In the genomic region with DNA sequence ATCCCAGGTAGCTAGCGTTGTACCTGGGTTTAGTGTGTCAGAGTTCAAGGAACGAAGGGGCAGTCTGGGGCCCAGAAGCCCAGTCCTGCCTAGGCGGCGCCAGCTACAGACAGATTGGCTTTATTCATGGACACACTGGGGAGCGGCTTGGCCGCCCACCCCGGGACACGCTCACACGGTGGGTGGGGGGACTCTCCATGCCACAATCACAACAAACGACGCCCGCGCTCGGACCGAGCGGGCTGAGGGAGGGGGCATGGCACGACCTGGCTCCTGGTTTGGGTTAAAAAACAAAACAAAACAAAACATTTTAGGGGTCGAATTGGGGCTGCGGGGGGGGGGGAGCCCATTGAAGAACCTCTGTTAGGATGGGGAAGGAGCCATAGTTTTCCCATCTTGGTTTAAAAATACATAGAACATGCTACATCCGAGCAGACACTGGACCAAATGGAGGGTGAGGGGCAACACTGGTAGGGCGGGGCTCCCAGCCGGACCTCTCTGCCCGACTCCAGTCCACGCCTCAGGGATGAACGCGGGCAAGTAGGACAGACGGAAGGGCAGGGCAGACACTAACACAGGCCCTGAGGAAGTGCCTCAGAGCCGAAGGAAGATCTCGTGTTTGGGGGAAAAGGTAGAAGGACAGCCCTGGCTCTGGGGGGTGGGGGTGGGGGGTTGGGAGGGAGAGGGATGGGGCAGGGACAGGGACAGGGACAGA, we compare ENCODE assay signal across 9 mouse cellular contexts. TPM values are rescaled to one million over a fixed set of nuclear protein-coding genes. Genes with fewer than 3 reads are reported as not detected.
DNase-seq lines count a peak whose midpoint lies in the region; ATAC-seq lines count a peak whose summit lies in the region.
"Had no signal": no experiment of that assay in that cellular context is flagged by ENCODE, and none has a peak within 500 bp of the region (broad histone marks: within the 10 kb centered on the region; RNA-seq: fewer than 3 reads in every experiment).

No protein-coding gene starts in this region.

- no peak overlapping the region for H3K27ac ChIP-seq in kidney, embryonic 15.5 days
- H3K27ac ChIP-seq in hindbrain, embryonic 14.5 days, result peak overlapping the region; percentile 96
- H3K27ac ChIP-seq in midbrain, embryonic 15.5 days, result peak overlapping the region; percentile 95

- H3K9ac ChIP-seq in kidney, embryonic 15.5 days, result no peak overlapping the region
- H3K9ac ChIP-seq in hindbrain, embryonic 14.5 days, result peak overlapping the region; percentile 59
- H3K9ac ChIP-seq in midbrain, embryonic 15.5 days, result peak overlapping the region; percentile 53

- under 1% methylated on average over 29 of the region's 29 CpGs for WGBS in kidney, embryonic 15.5 days
- under 1% methylated on average over 29 of the region's 29 CpGs for WGBS in hindbrain, embryonic 14.5 days
- WGBS in midbrain, embryonic 15.5 days, result under 1% methylated on average over 29 of the region's 29 CpGs

- peaks cover 78% of the 10 kb centered on the region for H3K27me3 ChIP-seq in kidney, embryonic 15.5 days
- H3K27me3 ChIP-seq in hindbrain, embryonic 14.5 days (ENCODE audit: control insufficient read depth, insufficient read depth, low read length), result peaks cover 22% of the 10 kb centered on the region; the same call in 1 of the 2 replicates
- H3K27me3 ChIP-seq in midbrain, embryonic 15.5 days (replicated peaks), result peaks cover 12% of the 10 kb centered on the region

- ATAC-seq in kidney, embryonic 15.5 days (replicated peaks; ENCODE audit: low FRiP score), result peak; percentile 3; the same call in 1 of the 2 replicates
- ATAC-seq in hindbrain, embryonic 14.5 days (ENCODE audit: low FRiP score), result no peak
- peak; percentile 18; the same call in 1 of the 2 replicates for ATAC-seq in midbrain, embryonic 15.5 days (replicated peaks)
- ATAC-seq in frontal cortex, adult (ENCODE audit: low TSS enrichment), result no peak

- DNase-seq in kidney, postnatal 25 days, result no peak
- DNase-seq in cerebellum, postnatal 25 days, result peak; percentile 49 to 58
- no peak for DNase-seq in hindbrain, embryonic 14.5 days (ENCODE audit: low spot score)
- no peak for DNase-seq in adrenal gland, postnatal 10 days
- DNase-seq in thymus, postnatal 36 days, result no peak

- H3K9me3 ChIP-seq in kidney, embryonic 15.5 days (replicated peaks), result no peaks in the 10 kb centered on the region
- H3K9me3 ChIP-seq in hindbrain, embryonic 14.5 days (ENCODE audit: control insufficient read depth, low read length), result no peaks in the 10 kb centered on the region
- no peaks in the 10 kb centered on the region for H3K9me3 ChIP-seq in midbrain, embryonic 15.5 days

- peaks cover 23% of the 10 kb centered on the region for H3K4me1 ChIP-seq in kidney, embryonic 15.5 days
- peaks cover 51% of the 10 kb centered on the region for H3K4me1 ChIP-seq in hindbrain, embryonic 14.5 days (replicated peaks; ENCODE audit: control insufficient read depth, insufficient read depth, low read length)
- H3K4me1 ChIP-seq in midbrain, embryonic 15.5 days, result peaks cover 55% of the 10 kb centered on the region

- H3K4me2 ChIP-seq in kidney, embryonic 15.5 days, result peak overlapping the region; percentile 78
- peak overlapping the region; percentile 81 for H3K4me2 ChIP-seq in hindbrain, embryonic 14.5 days (replicated peaks)
- peak overlapping the region; percentile 89 for H3K4me2 ChIP-seq in midbrain, embryonic 15.5 days

- H3K4me3 ChIP-seq in kidney, embryonic 15.5 days (replicated peaks), result peak overlapping the region; percentile 41
- peak overlapping the region; percentile 40 for H3K4me3 ChIP-seq in hindbrain, embryonic 14.5 days (replicated peaks; ENCODE audit: low read length)
- H3K4me3 ChIP-seq in midbrain, embryonic 15.5 days, result peak overlapping the region; percentile 47

- no peaks in the 10 kb centered on the region for H3K36me3 ChIP-seq in kidney, embryonic 15.5 days
- H3K36me3 ChIP-seq in hindbrain, embryonic 14.5 days (replicated peaks; ENCODE audit: control insufficient read depth, insufficient read depth), result no peaks in the 10 kb centered on the region
- H3K36me3 ChIP-seq in midbrain, embryonic 15.5 days (replicated peaks), result no peaks in the 10 kb centered on the region

RNA-seq across cellular contexts. Expression of a gene that starts 7.5 kb away (rescaled TPM):
- 0.15 and 0.29 TPM in 2 replicates for polyA plus RNA-seq in kidney, embryonic 15.5 days (2015; fragmentation: Nextera tagmentation; extraction: Ambion mirVana)
- polyA plus RNA-seq in hindbrain, embryonic 14.5 days (2014; fragmentation: Nextera tagmentation; extraction: Ambion mirVana), result 78.0 and 103 TPM in 2 replicates
- polyA plus RNA-seq in midbrain, embryonic 15.5 days (2015; fragmentation: Nextera tagmentation; extraction: Ambion mirVana), result 56.0 and 56.4 TPM in 2 replicates
- 1 to 10 TPM; 1.8 to 4.2 TPM for total RNA-seq in adrenal gland, postnatal 10 days (2021)
- polyA plus RNA-seq: Patski had no signal

RNA-seq across cellular contexts. Expression of a gene that starts 9.2 kb away (rescaled TPM):
- 0.14 and 0.27 TPM in 2 replicates for polyA plus RNA-seq in kidney, embryonic 15.5 days (2015; fragmentation: Nextera tagmentation; extraction: Ambion mirVana)
- polyA plus RNA-seq in hindbrain, embryonic 14.5 days (2014; fragmentation: Nextera tagmentation; extraction: Ambion mirVana), result 23.5 and 31.6 TPM in 2 replicates
- 26.0 and 32.7 TPM in 2 replicates for polyA plus RNA-seq in midbrain, embryonic 15.5 days (2015; fragmentation: Nextera tagmentation; extraction: Ambion mirVana)
- total RNA-seq in adrenal gland, postnatal 10 days (2021), result 1 to 10 TPM; 3.4 to 4.8 TPM

RNA-seq across cellular contexts. Expression of a gene that starts 24.9 kb away (rescaled TPM):
- polyA plus RNA-seq in kidney, embryonic 15.5 days (2015; fragmentation: Nextera tagmentation; extraction: Ambion mirVana), result not detected in 2 replicates
- not detected in 2 replicates for polyA plus RNA-seq in hindbrain, embryonic 14.5 days (2014; fragmentation: Nextera tagmentation; extraction: Ambion mirVana)
- polyA plus RNA-seq in midbrain, embryonic 15.5 days (2015; fragmentation: Nextera tagmentation; extraction: Ambion mirVana), result not detected in 2 replicates
- under 1 TPM in 1 of 2 experiments, not detected in 1; 0.12 TPM for total RNA-seq in adrenal gland, postnatal 10 days (2021)
- polyA plus RNA-seq: Patski had no signal

RNA-seq across cellular contexts. Expression of a gene that starts 30.3 kb away (rescaled TPM):
- polyA plus RNA-seq in kidney, embryonic 15.5 days (2015; fragmentation: Nextera tagmentation; extraction: Ambion mirVana), result 11.4 and 13.4 TPM in 2 replicates
- 72.8 and 74.1 TPM in 2 replicates for polyA plus RNA-seq in hindbrain, embryonic 14.5 days (2014; fragmentation: Nextera tagmentation; extraction: Ambion mirVana)
- polyA plus RNA-seq in midbrain, embryonic 15.5 days (2015; fragmentation: Nextera tagmentation; extraction: Ambion mirVana), result 49.3 and 54.0 TPM in 2 replicates
- 10 to 100 TPM; 31.8 to 36.3 TPM for total RNA-seq in adrenal gland, postnatal 10 days (2021)

RNA-seq across cellular contexts. Expression of a gene that starts 57.7 kb away (rescaled TPM):
- polyA plus RNA-seq in kidney, embryonic 15.5 days (2015; fragmentation: Nextera tagmentation; extraction: Ambion mirVana), result 5.4 TPM in 2 replicates
- polyA plus RNA-seq in hindbrain, embryonic 14.5 days (2014; fragmentation: Nextera tagmentation; extraction: Ambion mirVana), result 0.14 and 0.16 TPM in 2 replicates
- 0.15 and 0.30 TPM in 2 replicates for polyA plus RNA-seq in midbrain, embryonic 15.5 days (2015; fragmentation: Nextera tagmentation; extraction: Ambion mirVana)
- 1 to 10 TPM in 1 of 2 experiments, under 1 TPM in 1; 0.85 to 2.1 TPM for total RNA-seq in adrenal gland, postnatal 10 days (2021)
- polyA plus RNA-seq: Patski had no signal

Comparison
In these comparisons a context has a peak if more than half of its experiments do, and no peak if none do; other contexts are left out.
1. ATAC-seq: peak in kidney, embryonic 15.5 days (single experiment) and midbrain, embryonic 15.5 days (single experiment); none in hindbrain, embryonic 14.5 days (single experiment) and frontal cortex, adult (single experiment).
2. DNase-seq: peak in cerebellum, postnatal 25 days (2 of 2); none in kidney, postnatal 25 days (0 of 2), hindbrain, embryonic 14.5 days (single experiment), adrenal gland, postnatal 10 days (single experiment) and thymus, postnatal 36 days (0 of 2).
3. RNA of a gene that starts 7.5 kb away (polyA plus RNA-seq): 78.0 to 103 TPM in hindbrain, embryonic 14.5 days and 56.0 to 56.4 TPM in midbrain, embryonic 15.5 days; 0.15 to 0.29 TPM in kidney, embryonic 15.5 days; every median in the first group is over 10 times any median in the second.
4. RNA of a gene that starts 9.2 kb away (polyA plus RNA-seq): 26.0 to 32.7 TPM in midbrain, embryonic 15.5 days and 23.5 to 31.6 TPM in hindbrain, embryonic 14.5 days; 0.14 to 0.27 TPM in kidney, embryonic 15.5 days; every median in the first group is over 10 times any median in the second.
5. Peak in every context shown above with its lines, with median percentiles within 50 percentile points of each other: H3K4me2 ChIP-seq and H3K4me3 ChIP-seq.